Mouse (Mus musculus) spleen, adult 2 months (tissue): ENCODE results near the gene Hoxd13.

Experiments used
- CTCF ChIP-seq: fragments of 200-500 bp; IDR thresholded peaks from 2 replicates; pipeline ENCODE4 v1.5.1; 2011; ENCODE audit warnings: mild to moderate bottlenecking, inconsistent platforms; ENCODE audit not compliant: insufficient read depth, insufficient read length, insufficient replicate concordance; ENCODE audit errors: extremely low read depth
- POLR2A ChIP-seq: fragments of 200-500 bp; IDR thresholded peaks from 2 replicates; pipeline ENCODE4 v1.6.1; 2011; ENCODE audit warnings: low read depth, low read length, inconsistent platforms

- TF ChIP-seq POLR2A (no peak), CTCF (no peak)
Measured at GRCm38 (mm10) chr2:74670632-74671188, 2.6 kb downstream of the Hoxd13 start.
